Mouse (Mus musculus) stomach, embryonic 15.5 days (tissue): Measurements from ENCODE around the gene Nt5dc2. TPM values are rescaled to one million over a fixed set of nuclear protein-coding genes. Genes with fewer than 3 reads are reported as not detected.

Source experiments
- polyA plus RNA-seq: library from polyadenylated mRNA; unstranded; fragments of >200 nt; fragmentation: Nextera tagmentation; extraction: Ambion mirVana; gene quantifications from 2 replicates; pipeline ENCODE4 v1.2.1, GENCODE M21; 2015

The Nt5dc2 gene
- polyA plus RNA-seq, 1 experiment from 2014 or later, result 372 TPM

Other genes with a start within 250 kb of the Nt5dc2 start
- 3.2 and 7.8 TPM in 2 replicates for gene Itih4, start 244.6 kb upstream of the Nt5dc2 start, polyA plus RNA-seq
- gene Itih3, start 207.3 kb upstream of the Nt5dc2 start, polyA plus RNA-seq, result 5.3 and 15.0 TPM in 2 replicates
- 1.2 and 2.7 TPM in 2 replicates for gene Itih1, start 187.8 kb upstream of the Nt5dc2 start, polyA plus RNA-seq
- gene Nek4, start 179.7 kb upstream of the Nt5dc2 start, polyA plus RNA-seq, result 10.7 and 10.8 TPM in 2 replicates
- gene Glt8d1, start 129.7 kb upstream of the Nt5dc2 start, polyA plus RNA-seq, result 54.4 and 54.8 TPM in 2 replicates
- gene Spcs1, start 129.4 kb upstream of the Nt5dc2 start, polyA plus RNA-seq, result 442 and 483 TPM in 2 replicates
- 109 and 118 TPM in 2 replicates for gene Pbrm1, start 111.9 kb upstream of the Nt5dc2 start, polyA plus RNA-seq
- gene Gnl3, start 111.9 kb upstream of the Nt5dc2 start, polyA plus RNA-seq, result 113 and 119 TPM in 2 replicates
- gene Smim4, start 2.1 kb upstream of the Nt5dc2 start, polyA plus RNA-seq, result 70.9 and 77.2 TPM in 2 replicates
- 35.0 and 38.5 TPM in 2 replicates for gene Stab1, start 37.6 kb downstream of the Nt5dc2 start, polyA plus RNA-seq
- gene Tnnc1, start 77.3 kb downstream of the Nt5dc2 start, polyA plus RNA-seq, result 7.1 and 9.8 TPM in 2 replicates
- gene Nisch, start 85.9 kb downstream of the Nt5dc2 start, polyA plus RNA-seq, result 319 and 363 TPM in 2 replicates
- gene Sema3g, start 86.8 kb downstream of the Nt5dc2 start, polyA plus RNA-seq, result 0.73 and 1.0 TPM in 2 replicates
- gene Phf7, start 120.3 kb downstream of the Nt5dc2 start, polyA plus RNA-seq, result 11.2 and 11.8 TPM in 2 replicates
- 59.7 and 67.7 TPM in 2 replicates for gene Bap1, start 120.4 kb downstream of the Nt5dc2 start, polyA plus RNA-seq
- 3.5 and 4.0 TPM in 2 replicates for gene Dnah1, start 192.8 kb downstream of the Nt5dc2 start, polyA plus RNA-seq
- gene Capn7, start 205.6 kb downstream of the Nt5dc2 start, polyA plus RNA-seq, result 37.8 and 41.8 TPM in 2 replicates